21 mouse cellular contexts compared by ENCODE assay signal in genomic region chr9:113021866-113022645, GRCm38 (mm10).
A peak's percentile ranks its signal among the peaks of the same experiment; 100 is the strongest.
DNase-seq lines count a peak whose midpoint lies in the region; ATAC-seq and TF ChIP-seq lines count a peak whose summit lies in the region.
"Had no signal": no experiment of that assay in that cellular context is flagged by ENCODE, and none has a peak within 500 bp of the region (broad histone marks: within the 10 kb centered on the region; RNA-seq: fewer than 3 reads in every experiment).

No protein-coding gene starts in this region.

- no peak overlapping the region for H3K4me3 ChIP-seq in hindbrain, postnatal 0 days (ENCODE audit: low read length)
- no peak overlapping the region for H3K4me3 ChIP-seq in hindbrain, embryonic 10.5 days
- no peak overlapping the region for H3K4me3 ChIP-seq in forebrain, embryonic 12.5 days (replicated peaks)
- H3K4me3 ChIP-seq: embryonic facial prominence, embryonic 15.5 days; limb, embryonic 12.5 days had no signal

- no peak overlapping the region for H3K9ac ChIP-seq in hindbrain, postnatal 0 days (replicated peaks; ENCODE audit: low read length)
- H3K9ac ChIP-seq in forebrain, embryonic 12.5 days, result no peak overlapping the region
- H3K9ac ChIP-seq: embryonic facial prominence, embryonic 15.5 days; limb, embryonic 12.5 days; liver, postnatal 0 days had no signal

- ATAC-seq in hindbrain, postnatal 0 days, result 0 out of 2 replicates have a peak, but pooled peaks have one; percentile 10
- ATAC-seq in forebrain, embryonic 12.5 days (ENCODE audit: low FRiP score), result no peak
- ATAC-seq: forebrain, embryonic 16.5 days; intestine, postnatal 0 days; liver, postnatal 0 days; lung, postnatal 0 days had no signal

- 46% methylated on average over 6 of the region's 6 CpGs for WGBS in hindbrain, postnatal 0 days
- WGBS in hindbrain, embryonic 10.5 days, result 80% methylated on average over 6 of the region's 6 CpGs
- 83% methylated on average over 6 of the region's 6 CpGs for WGBS in forebrain, embryonic 12.5 days

- no peaks in the 10 kb centered on the region for H3K27me3 ChIP-seq in hindbrain, postnatal 0 days (ENCODE audit: insufficient read depth, low read length)
- H3K27me3 ChIP-seq in hindbrain, embryonic 10.5 days (ENCODE audit: insufficient read depth, poor library complexity, severe bottlenecking), result no peaks in the 10 kb centered on the region
- H3K27me3 ChIP-seq in forebrain, embryonic 12.5 days, result no peaks in the 10 kb centered on the region
- H3K27me3 ChIP-seq: CH12.LX; embryonic facial prominence, embryonic 15.5 days; limb, embryonic 12.5 days had no signal

- no peaks in the 10 kb centered on the region for H3K9me3 ChIP-seq in hindbrain, postnatal 0 days (ENCODE audit: low read length)
- no peaks in the 10 kb centered on the region for H3K9me3 ChIP-seq in hindbrain, embryonic 10.5 days
- H3K9me3 ChIP-seq in forebrain, embryonic 12.5 days, result no peaks in the 10 kb centered on the region
- H3K9me3 ChIP-seq: embryonic facial prominence, embryonic 15.5 days; limb, embryonic 12.5 days had no signal

- TF ChIP-seq CTCF in hindbrain, postnatal 0 days (IDR thresholded peaks at IDR 0.05; ENCODE audit: low read depth), result no peak

- peak; percentile 23 for DNase-seq in hindbrain, postnatal 0 days (ENCODE audit: low spot score)
- no peak for DNase-seq in hindbrain, embryonic 10.5 days (ENCODE audit: low spot score)
- peak; percentile 86 for DNase-seq in brain, adult 2 months (ENCODE audit: low read depth, low spot score)
- peak; percentile 81 for DNase-seq in cerebellum, adult 11-12 months
- DNase-seq in cerebellum, postnatal 10 days, result peak; percentile 61 to 82
- no peak for DNase-seq in heart, adult 11 months
- DNase-seq: adrenal gland, adult 2 months; B cell, adult 2 months; gastrocnemius, postnatal 25 days; layer of hippocampus, adult 9-11 months; liver, postnatal 0 days had no signal

- peak overlapping the region; percentile 36; the same call in 1 of the 2 replicates for H3K27ac ChIP-seq in hindbrain, postnatal 0 days
- no peak overlapping the region for H3K27ac ChIP-seq in hindbrain, embryonic 10.5 days
- H3K27ac ChIP-seq in forebrain, embryonic 12.5 days, result no peak overlapping the region
- H3K27ac ChIP-seq: embryonic facial prominence, embryonic 15.5 days; limb, embryonic 12.5 days; macrophage had no signal

- no peaks in the 10 kb centered on the region for H3K36me3 ChIP-seq in hindbrain, postnatal 0 days (ENCODE audit: insufficient read depth, low read length)
- no peaks in the 10 kb centered on the region for H3K36me3 ChIP-seq in hindbrain, embryonic 10.5 days
- H3K36me3 ChIP-seq in forebrain, embryonic 12.5 days (replicated peaks), result no peaks in the 10 kb centered on the region
- H3K36me3 ChIP-seq: embryonic facial prominence, embryonic 15.5 days; G1E; limb, embryonic 12.5 days had no signal

- H3K4me1 ChIP-seq in hindbrain, postnatal 0 days (ENCODE audit: insufficient read depth, low read length), result no peaks in the 10 kb centered on the region
- no peaks in the 10 kb centered on the region for H3K4me1 ChIP-seq in hindbrain, embryonic 10.5 days (replicated peaks)
- no peaks in the 10 kb centered on the region for H3K4me1 ChIP-seq in forebrain, embryonic 12.5 days
- H3K4me1 ChIP-seq: embryonic facial prominence, embryonic 15.5 days; limb, embryonic 12.5 days had no signal

- H3K4me2 ChIP-seq in hindbrain, postnatal 0 days (ENCODE audit: low read depth, low read length), result no peak overlapping the region
- H3K4me2 ChIP-seq in forebrain, embryonic 12.5 days, result no peak overlapping the region
- H3K4me2 ChIP-seq: embryonic facial prominence, embryonic 15.5 days; limb, embryonic 12.5 days; liver, embryonic 11.5 days had no signal

Comparison
In these comparisons a context has a peak if more than half of its experiments do, and no peak if none do; other contexts are left out.
1. DNase-seq: peak in hindbrain, postnatal 0 days (single experiment), brain, adult 2 months (single experiment), cerebellum, adult 11-12 months (single experiment) and cerebellum, postnatal 10 days (2 of 2); none in hindbrain, embryonic 10.5 days (single experiment) and heart, adult 11 months (single experiment).